Comparison of ENCODE assay signal across 23 mouse cellular contexts in the genomic region with DNA sequence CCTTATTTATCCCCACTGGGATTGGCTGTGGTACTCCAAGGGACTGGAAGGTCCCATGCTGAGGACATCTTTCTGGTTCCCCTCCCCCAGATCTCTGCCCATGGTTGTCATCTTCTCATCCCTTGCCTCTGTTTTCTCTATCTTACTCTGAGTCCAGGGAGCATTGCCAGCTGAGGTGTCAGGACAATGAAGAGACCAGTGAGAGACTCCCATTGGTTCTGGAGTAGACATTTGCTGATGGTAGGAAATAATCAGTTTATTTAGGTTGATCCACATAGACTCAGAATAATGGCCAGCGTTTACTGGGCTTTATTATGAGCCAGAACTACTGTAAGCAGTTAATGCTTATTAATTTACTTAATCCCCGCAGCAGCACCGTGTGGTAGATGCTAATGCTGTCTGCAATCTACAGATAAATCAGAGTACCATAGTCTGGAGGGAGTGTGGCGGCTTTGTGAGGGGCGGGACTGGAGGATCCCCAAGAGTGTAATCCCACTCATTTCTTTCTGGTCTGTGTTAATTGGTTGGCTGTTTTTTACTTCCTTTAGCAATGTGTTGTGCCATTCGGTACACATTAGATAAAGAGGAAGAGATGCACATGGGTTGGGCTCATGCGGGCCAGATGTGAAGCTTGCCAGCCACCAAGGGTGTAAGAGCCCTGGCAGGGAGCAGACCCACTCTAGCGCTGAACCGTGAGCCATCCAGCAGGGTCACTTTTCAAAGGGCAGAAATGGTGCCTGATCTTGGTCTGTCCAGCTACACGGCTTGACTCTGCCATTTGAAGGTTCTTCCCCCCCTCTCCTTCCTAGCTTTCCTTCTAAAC.
DNase-seq lines count a peak whose midpoint lies in the region; ATAC-seq and TF ChIP-seq lines count a peak whose summit lies in the region.
"Had no signal": no experiment of that assay in that cellular context is flagged by ENCODE, and none has a peak within 500 bp of the region (broad histone marks: within the 10 kb centered on the region; RNA-seq: fewer than 3 reads in every experiment).

No protein-coding gene starts in this region.

- no peaks in the 10 kb centered on the region for H3K36me3 ChIP-seq in hindbrain, embryonic 13.5 days
- H3K36me3 ChIP-seq in hindbrain, embryonic 10.5 days: no peaks in the 10 kb centered on the region
- H3K36me3 ChIP-seq in midbrain, embryonic 16.5 days (ENCODE audit: control insufficient read depth, insufficient read depth, low read length): no peaks in the 10 kb centered on the region
- H3K36me3 ChIP-seq in intestine, postnatal 0 days (ENCODE audit: control insufficient read depth, insufficient read depth): no peaks in the 10 kb centered on the region
- H3K36me3 ChIP-seq: embryonic facial prominence, embryonic 15.5 days; limb, embryonic 13.5 days; liver, embryonic 13.5 days had no signal

- H3K4me2 ChIP-seq in hindbrain, embryonic 13.5 days: no peak overlapping the region
- no peak overlapping the region for H3K4me2 ChIP-seq in midbrain, embryonic 16.5 days (ENCODE audit: low read length)
- no peak overlapping the region for H3K4me2 ChIP-seq in intestine, postnatal 0 days (replicated peaks; ENCODE audit: low read depth)
- H3K4me2 ChIP-seq: embryonic facial prominence, embryonic 15.5 days; heart, embryonic 11.5 days; limb, embryonic 13.5 days; liver, embryonic 13.5 days; lung, embryonic 14.5 days had no signal

- no peak overlapping the region for H3K9ac ChIP-seq in hindbrain, embryonic 13.5 days
- H3K9ac ChIP-seq in midbrain, embryonic 16.5 days (ENCODE audit: low read depth, low read length): no peak overlapping the region
- no peak overlapping the region for H3K9ac ChIP-seq in intestine, postnatal 0 days (ENCODE audit: low read depth, low read length)
- H3K9ac ChIP-seq: embryonic facial prominence, embryonic 15.5 days; limb, embryonic 13.5 days; liver, embryonic 13.5 days; lung, embryonic 14.5 days had no signal

- peaks cover 47% of the 10 kb centered on the region for H3K4me1 ChIP-seq in hindbrain, embryonic 13.5 days (replicated peaks)
- peaks cover 18% of the 10 kb centered on the region for H3K4me1 ChIP-seq in hindbrain, embryonic 10.5 days (replicated peaks)
- H3K4me1 ChIP-seq in midbrain, embryonic 16.5 days (ENCODE audit: control insufficient read depth, insufficient read depth, low read length): peaks cover 32% of the 10 kb centered on the region
- no peaks in the 10 kb centered on the region for H3K4me1 ChIP-seq in intestine, postnatal 0 days (replicated peaks; ENCODE audit: control insufficient read depth, insufficient read depth, low read length)
- H3K4me1 ChIP-seq: embryonic facial prominence, embryonic 15.5 days; liver, embryonic 13.5 days had no signal

- H3K27me3 ChIP-seq in hindbrain, embryonic 13.5 days: no peaks in the 10 kb centered on the region
- no peaks in the 10 kb centered on the region for H3K27me3 ChIP-seq in hindbrain, embryonic 10.5 days (ENCODE audit: insufficient read depth, poor library complexity, severe bottlenecking)
- H3K27me3 ChIP-seq in midbrain, embryonic 16.5 days (ENCODE audit: control insufficient read depth, insufficient read depth, low read depth, low read length): no peaks in the 10 kb centered on the region
- H3K27me3 ChIP-seq in intestine, postnatal 0 days (replicated peaks; ENCODE audit: control insufficient read depth, insufficient read depth, low read length): no peaks in the 10 kb centered on the region
- H3K27me3 ChIP-seq: embryonic facial prominence, embryonic 15.5 days; limb, embryonic 13.5 days; liver, embryonic 13.5 days had no signal

- peak; percentile 62 for ATAC-seq in hindbrain, embryonic 13.5 days (ENCODE audit: low FRiP score)
- ATAC-seq in midbrain, embryonic 16.5 days: peak; percentile 59; the same call in 1 of the 2 replicates
- no peak for ATAC-seq in intestine, postnatal 0 days
- ATAC-seq: CD4-positive, CD25-positive, alpha-beta regulatory T cell, adult 4 months had no signal

- H3K9me3 ChIP-seq in hindbrain, embryonic 13.5 days: no peaks in the 10 kb centered on the region
- H3K9me3 ChIP-seq in hindbrain, embryonic 10.5 days: no peaks in the 10 kb centered on the region
- no peaks in the 10 kb centered on the region for H3K9me3 ChIP-seq in midbrain, embryonic 16.5 days (replicated peaks; ENCODE audit: control insufficient read depth, low read length, poor library complexity, severe bottlenecking)
- no peaks in the 10 kb centered on the region for H3K9me3 ChIP-seq in intestine, postnatal 0 days (ENCODE audit: control insufficient read depth)
- H3K9me3 ChIP-seq: embryonic facial prominence, embryonic 15.5 days; limb, embryonic 13.5 days; liver, embryonic 13.5 days had no signal

- no peak overlapping the region for H3K4me3 ChIP-seq in hindbrain, embryonic 13.5 days
- H3K4me3 ChIP-seq in hindbrain, embryonic 10.5 days: no peak overlapping the region
- H3K4me3 ChIP-seq in midbrain, embryonic 16.5 days (ENCODE audit: low read depth, low read length): no peak overlapping the region
- H3K4me3 ChIP-seq in intestine, postnatal 0 days (ENCODE audit: low read depth, low read length): no peak overlapping the region
- H3K4me3 ChIP-seq: embryonic facial prominence, embryonic 15.5 days; layer of hippocampus, adult 2 months; limb, embryonic 13.5 days; liver, embryonic 13.5 days had no signal

- 55% methylated on average over 10 of the region's 10 CpGs for WGBS in hindbrain, embryonic 13.5 days
- 76% methylated on average over 10 of the region's 10 CpGs for WGBS in hindbrain, embryonic 10.5 days
- WGBS in midbrain, embryonic 16.5 days: 44% methylated on average over 10 of the region's 10 CpGs
- 70% methylated on average over 10 of the region's 10 CpGs for WGBS in intestine, postnatal 0 days

- no peak for TF ChIP-seq CTCF in brain, embryonic 14.5 days (IDR thresholded peaks at IDR 0.05; ENCODE audit: borderline replicate concordance, extremely low read depth, insufficient read depth, insufficient read length)
- no peak for TF ChIP-seq CTCF in intestine, postnatal 0 days (IDR thresholded peaks at IDR 0.05; ENCODE audit: low read depth)

- 0 out of 2 replicates have a peak overlapping the region, but pooled peaks have one; percentile 23 for H3K27ac ChIP-seq in hindbrain, embryonic 13.5 days
- no peak overlapping the region; the same call in 1 of the 2 replicates for H3K27ac ChIP-seq in hindbrain, embryonic 10.5 days
- H3K27ac ChIP-seq in midbrain, embryonic 16.5 days (ENCODE audit: low read length): no peak overlapping the region
- no peak overlapping the region for H3K27ac ChIP-seq in intestine, postnatal 0 days (ENCODE audit: low read depth, low read length)
- H3K27ac ChIP-seq: embryonic facial prominence, embryonic 15.5 days; layer of hippocampus, adult 2 months; limb, embryonic 13.5 days; liver, embryonic 13.5 days had no signal

- no peak for TF ChIP-seq POLR2A in brain, embryonic 14.5 days (IDR thresholded peaks at IDR 0.05; ENCODE audit: borderline replicate concordance, extremely low read depth, insufficient read depth, insufficient read length, poor library complexity, severe bottlenecking)

- peak; percentile 52 for DNase-seq in cerebellum, adult 9-10 months
- no peak for DNase-seq in cerebellum, postnatal 36 days
- no peak for DNase-seq in hindbrain, embryonic 10.5 days (ENCODE audit: low spot score)
- DNase-seq in brain, embryonic 14.5 days (ENCODE audit: low read depth): peak; percentile 66
- DNase-seq in right cerebral cortex, postnatal 36 days (ENCODE audit: low spot score in 2 of 2): no peak
- DNase-seq: embryo, embryonic 11 days; heart, postnatal 10 days; kidney, adult 8-10 months; kidney, postnatal 14 days; layer of hippocampus, postnatal 36 days; liver, embryonic 13.5 days; lung, embryonic 14.5 days; lung, postnatal 36 days; spleen, adult 18-20 months; thymus, postnatal 25 days had no signal

Comparison
In these comparisons a context has a peak if more than half of its experiments do, and no peak if none do; other contexts are left out.
1. DNase-seq: peak in cerebellum, adult 9-10 months (single experiment) and brain, embryonic 14.5 days (single experiment); none in cerebellum, postnatal 36 days (0 of 2), hindbrain, embryonic 10.5 days (single experiment) and right cerebral cortex, postnatal 36 days (0 of 2).